Mouse (Mus musculus) kidney, postnatal 36 days (tissue): ENCODE data around the gene Spred1.

ENCODE experiments used
- DNase-seq, 2 experiments: peaks; one replicate each; pipeline ENCODE4 v3.0.0; 2021 to 2022; ENCODE audit warnings: mixed read lengths in 2 of 2

Spred1 gene

DNA sequence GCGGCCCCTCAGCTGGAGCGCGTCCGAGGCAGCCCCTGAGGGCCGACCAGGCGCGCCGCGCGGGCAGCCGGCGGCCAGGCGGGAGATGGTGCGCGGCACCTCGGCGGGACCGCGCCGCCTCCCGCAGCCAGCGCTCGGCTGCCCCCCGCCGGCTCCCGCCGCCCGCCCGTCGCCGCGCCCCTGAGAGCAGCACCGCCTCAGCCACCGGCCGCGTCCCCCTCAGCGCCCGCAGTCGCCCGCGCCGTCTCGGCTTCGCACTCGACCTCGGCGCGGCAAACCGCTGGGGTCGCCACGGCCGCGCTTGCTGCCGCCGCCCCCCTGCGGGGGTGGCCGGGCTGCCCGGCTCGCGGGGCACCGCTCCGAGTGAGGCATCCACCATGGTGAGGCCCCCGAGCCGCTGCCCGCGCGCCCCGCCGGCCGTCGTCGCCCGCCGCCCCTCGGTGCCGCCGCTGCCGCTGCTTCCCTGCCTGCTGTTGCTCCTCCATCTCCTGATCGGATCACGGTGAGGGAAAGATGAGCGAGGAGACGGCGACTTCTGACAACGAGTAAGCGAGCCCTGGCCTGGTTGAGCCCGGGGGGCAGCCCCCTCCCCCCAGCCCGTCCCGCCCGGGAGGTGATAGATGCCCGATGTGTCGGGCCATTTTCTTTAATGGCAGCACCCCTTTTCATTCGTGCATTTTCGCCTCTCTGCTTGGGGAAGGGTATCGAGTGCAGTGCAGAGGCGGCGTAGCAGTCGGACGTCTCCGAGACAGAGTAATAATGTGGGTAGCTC lies at the start of gene Spred1:
TSS of gene Spred1 (plus strand) at position 163 of the 772 bp plus-strand sequence.
- DNase-seq = peak in 1 of 2 experiments; percentile 20

- no peak for DNase-seq
Measured at GRCm38 (mm10) chr2:117071596-117071995, 49.6 kb upstream of the Spred1 start.

- DNase-seq = no peak
Measured at GRCm38 (mm10) chr2:117078711-117079110, 42.5 kb upstream of the Spred1 start.

DNA sequence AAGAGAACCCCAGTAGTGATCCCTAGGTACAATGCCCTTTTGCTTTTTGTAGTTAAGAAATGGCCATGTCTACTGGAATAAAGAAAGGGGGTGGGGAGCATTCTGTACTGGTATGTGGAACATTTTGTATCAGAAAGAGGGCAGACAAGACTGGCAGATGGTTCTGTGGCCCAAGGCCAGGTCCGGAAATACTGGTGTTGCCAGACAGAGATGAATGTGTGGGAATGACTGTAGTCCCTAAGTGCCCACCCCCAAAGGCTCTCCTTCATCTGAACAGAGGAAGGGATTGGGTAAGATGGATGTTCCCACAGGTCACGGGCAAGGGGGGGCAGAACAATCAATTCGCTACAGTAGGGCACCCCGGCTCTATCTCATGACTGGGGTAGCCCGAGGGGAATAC lies 41.6 kb upstream of the Spred1 start:
- peak; percentile 46 to 51 for DNase-seq

DNA sequence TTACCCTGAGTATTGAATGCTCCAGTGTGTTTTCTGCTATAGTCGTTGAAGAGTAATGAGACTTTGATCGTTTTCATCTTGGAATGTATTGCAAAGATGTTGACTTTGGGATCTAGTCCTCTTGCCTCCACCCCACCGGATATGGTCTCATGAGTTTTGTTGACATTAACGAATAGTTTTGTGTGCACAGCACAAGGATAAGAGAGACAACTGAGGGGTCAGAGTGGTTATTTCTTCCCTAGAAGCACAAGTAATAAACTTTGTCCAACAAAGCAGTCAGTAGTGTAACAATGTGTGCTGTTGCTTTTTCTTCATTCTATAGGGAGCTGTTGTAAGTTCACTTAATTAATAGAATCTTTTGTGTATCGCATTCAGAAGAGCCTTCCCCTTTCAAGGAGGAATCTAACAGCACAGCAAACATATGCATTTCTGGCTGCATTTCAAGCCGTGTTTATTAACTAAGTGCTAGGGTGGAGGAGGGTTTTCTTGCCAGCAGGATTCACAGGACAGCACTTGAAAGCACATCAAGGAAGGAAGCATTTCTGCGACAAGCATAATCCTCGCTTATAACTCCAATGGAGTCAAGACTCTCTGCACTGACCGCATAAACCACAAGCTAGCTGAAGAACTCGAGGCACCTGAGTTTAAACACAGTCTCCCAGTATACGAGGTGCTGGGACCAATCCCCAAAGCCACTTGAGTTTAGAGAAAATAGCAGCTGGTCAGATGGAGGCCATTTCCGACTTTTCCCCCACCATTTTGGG lies 35.0 kb upstream of the Spred1 start:
- DNase-seq = no peak

- DNase-seq = no peak
Measured at GRCm38 (mm10) chr2:117086766-117087457, 34.3 kb upstream of the Spred1 start.

- DNase-seq = peak in 1 of 2 experiments; percentile 30
Measured at GRCm38 (mm10) chr2:117087458-117087820, 33.7 kb upstream of the Spred1 start.

GRCm38 (mm10) chr2:117089482-117089881 lies 31.7 kb upstream of the Spred1 start:
- no peak for DNase-seq

GRCm38 (mm10) chr2:117090061-117090460 lies 31.1 kb upstream of the Spred1 start:
- DNase-seq = no peak

DNA sequence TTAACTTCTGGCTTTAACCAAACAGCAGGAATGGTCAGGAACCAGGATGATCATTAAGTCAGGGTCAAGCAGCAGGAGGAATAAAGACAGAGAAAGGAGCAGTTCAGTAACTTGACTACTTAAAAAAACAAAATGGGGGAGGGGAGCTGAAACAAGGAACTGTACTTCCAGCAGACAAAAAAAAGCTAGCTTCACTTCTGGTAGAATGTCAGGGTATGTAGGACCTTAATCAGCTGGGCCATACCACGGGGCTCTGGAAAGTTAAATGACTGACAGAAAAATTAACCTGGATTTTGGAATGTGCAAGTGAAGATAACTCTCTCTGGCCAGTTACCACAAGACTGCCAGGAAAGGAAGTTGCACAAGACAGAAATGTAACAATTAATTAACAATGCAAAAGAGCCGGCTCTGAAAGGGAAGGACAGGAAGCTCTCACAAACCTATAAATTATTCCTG lies 28.2 kb upstream of the Spred1 start:
- peak in 1 of 2 experiments; percentile 32 for DNase-seq

DNA sequence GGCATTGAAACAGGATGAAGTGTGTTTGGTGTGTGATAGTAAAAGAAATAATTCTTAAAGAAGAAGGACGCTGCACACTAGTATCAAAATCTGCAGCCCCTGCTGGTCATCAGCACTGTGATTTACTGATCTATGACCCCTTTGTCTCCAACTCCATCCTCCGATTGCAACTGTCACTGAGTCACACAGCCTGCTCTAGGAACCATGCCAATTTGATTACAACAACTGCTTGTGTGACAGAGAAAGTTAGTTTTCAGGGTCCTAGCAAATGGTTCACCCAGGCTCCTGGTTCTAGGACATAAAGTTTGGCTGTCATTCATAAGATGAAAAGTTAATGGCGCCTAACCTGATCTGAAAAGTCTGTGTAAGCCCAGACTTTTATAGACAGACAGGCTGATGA lies 25.7 kb upstream of the Spred1 start:
- no peak for DNase-seq

- no peak for DNase-seq
Measured at GRCm38 (mm10) chr2:117097305-117097704, 23.9 kb upstream of the Spred1 start.

- no peak for DNase-seq
Measured at GRCm38 (mm10) chr2:117099316-117099715, 21.9 kb upstream of the Spred1 start.

DNA sequence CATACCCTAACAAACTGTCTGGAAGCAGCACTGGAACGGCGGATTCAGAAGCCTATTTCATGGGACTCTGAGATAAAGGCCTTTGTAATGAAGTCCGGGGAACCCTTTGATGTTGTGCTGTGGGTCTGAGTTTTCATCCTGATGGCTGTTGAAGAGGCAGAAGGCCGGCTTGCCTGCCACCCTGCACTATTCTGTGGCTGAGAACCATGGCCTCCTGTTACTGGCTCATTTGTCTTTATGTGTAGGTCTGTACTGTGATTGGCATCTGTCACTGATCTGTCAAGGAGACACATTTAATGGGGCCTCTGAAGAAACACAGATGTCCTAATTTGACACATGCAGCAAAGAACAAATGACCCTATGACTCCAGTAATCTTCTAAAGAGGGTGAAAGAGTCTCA lies 17.7 kb upstream of the Spred1 start:
- DNase-seq = no peak

DNA sequence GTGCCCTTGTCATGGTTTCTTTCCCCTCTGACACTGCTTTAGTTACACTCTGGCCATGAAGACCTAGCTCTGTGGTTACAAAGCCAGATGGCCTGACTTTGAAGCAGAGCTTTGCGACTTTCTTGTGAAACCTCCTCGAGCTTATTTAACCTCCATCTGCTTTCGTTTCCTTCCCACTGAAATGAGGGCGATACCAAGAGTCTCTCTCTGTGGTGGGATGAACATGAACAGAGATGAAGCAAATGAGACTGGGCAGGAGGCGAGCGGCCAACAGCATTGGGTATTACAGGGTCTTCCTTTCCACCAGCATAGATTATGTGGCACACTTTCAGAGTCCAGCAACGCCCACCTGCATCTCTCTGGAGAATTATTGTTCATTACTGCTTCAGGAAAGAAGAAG lies 15.8 kb upstream of the Spred1 start:
- no peak for DNase-seq

DNA sequence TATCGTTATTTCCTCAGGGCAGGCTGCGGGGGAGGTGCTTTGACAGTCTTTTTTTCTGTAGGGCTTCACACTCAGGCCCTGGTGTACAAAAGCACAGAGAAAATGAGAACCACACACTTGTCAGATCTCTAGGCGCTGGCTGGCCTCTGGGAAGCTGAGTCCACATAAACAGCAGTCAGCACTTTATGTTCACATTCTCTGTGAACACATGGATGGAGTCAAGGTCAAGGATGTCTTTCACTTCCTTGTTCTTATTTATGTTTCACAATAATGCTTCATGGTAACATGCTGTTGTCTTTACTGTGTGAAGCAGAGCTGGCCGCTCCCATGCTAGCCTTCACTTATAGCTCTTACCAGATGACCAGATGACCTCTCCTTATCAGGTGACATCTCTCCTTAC lies 13.1 kb upstream of the Spred1 start:
- no peak for DNase-seq

- DNase-seq = peak; percentile 66
Measured at GRCm38 (mm10) chr2:117109296-117109695, 11.9 kb upstream of the Spred1 start.

DNA sequence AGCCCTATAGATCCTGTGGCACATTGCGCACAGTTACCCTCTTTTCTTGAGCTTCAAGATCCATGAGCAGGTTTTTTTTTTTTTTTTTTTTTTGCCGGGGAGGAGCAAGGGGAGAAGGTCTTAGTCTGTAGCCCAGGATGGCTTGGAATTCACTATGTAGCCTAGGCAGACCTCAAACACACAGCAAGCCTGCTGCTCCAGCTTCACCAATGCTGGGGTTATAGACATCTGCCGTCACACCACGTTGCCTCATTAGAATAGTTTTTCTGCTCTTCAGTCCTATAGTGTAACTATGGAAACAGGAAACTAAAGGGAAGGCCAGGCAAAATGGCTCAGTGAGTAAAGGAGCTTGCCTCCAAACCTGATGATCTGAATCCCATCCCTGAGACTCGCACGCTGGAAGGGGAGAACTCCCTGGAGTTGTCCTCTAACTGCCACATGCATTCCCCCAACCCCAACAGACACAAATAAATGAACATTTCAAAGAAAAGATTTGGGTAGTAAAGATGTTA lies 10.8 kb upstream of the Spred1 start:
- no peak for DNase-seq

DNA sequence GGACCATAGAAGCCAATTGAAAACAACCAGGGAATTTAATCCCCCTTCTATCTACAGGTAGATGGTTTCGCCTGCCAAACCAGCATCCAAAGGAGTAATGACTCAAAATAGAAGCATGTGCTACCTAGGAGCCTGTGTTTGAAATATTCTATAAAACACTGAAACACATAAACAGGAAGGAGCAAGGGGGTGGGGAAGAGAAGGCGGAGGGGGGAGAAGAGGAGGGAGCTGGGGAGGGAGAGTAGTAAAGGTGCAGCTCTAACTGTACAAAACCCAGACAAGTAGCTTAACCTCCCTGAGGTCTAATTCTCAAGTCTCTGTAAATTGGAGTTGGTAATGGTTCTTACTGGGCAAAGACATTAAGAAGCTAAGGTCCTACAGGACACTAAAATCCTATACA lies 7.9 kb upstream of the Spred1 start:
- DNase-seq = no peak

DNA sequence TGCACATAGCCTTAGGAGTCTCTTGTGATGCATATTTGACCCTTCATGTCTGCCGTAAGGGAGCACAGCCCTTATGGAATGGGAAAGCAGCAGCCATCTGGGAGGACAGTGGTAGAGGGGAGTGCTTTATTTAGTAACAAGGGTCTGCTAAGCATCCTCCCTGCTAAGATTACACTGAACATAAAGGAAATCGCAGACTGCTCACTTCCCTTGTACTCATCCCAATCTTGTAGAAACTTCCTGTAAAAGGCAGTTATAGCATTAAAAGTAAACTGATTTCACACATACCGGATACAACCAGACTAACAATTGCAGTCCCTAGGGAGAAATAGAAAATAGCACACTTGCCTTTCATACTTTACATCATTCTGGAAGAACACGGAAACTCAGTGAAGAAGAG lies 7.4 kb upstream of the Spred1 start:
- DNase-seq = peak in 1 of 2 experiments; percentile 32

GRCm38 (mm10) chr2:117118516-117118915 lies 2.7 kb upstream of the Spred1 start:
- DNase-seq = no peak

DNA sequence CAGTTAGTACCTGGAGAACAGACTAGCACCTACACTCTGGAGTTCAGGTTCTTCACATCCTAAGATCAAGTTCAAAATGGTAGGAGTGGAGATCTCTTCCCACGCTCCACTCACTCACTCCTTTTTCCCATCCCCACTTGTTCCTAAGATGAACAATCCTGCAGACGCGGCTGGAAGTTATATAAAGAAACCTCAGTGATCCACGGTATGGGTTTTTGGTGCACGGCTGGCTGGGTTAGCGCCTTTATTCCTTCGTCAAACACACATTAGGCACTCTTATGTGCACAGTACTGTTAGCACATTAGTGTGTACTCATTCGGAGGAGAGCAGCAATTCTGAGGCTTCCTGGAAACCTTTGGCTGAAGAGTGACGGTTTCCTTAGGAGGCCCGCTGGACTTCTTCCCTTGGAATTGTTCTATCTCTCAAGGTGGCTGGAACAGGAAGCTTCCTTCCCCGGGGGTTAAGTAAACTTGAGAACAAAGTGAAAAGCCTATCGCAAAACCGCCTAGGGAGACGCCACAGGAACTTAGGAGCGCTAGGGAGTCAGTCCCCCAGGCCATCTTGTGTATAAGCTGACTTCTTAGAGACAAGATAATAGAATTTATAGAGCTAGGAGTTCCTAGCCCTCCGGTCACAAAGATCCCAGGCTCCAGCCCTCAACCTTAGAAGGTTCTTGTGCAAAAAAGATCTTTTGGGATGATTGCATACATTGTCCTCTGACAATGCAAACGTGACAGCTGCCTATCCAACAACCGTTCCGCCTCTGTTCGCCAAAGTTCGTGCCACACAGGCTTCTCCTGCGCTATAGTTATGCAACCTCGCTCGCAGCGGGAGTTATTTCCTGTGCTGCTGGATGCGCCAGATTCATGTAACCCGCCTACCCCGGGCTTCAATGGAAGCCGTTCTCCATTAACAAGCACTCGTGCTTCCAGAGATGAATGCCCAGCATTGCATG lies 1.6 kb upstream of the Spred1 start:
- DNase-seq = peak; percentile 83
